Mouse (Mus musculus) CD4-positive helper T cell, adult 2 months (primary cell): ENCODE data around the gene Cept1.

Source experiments
- DNase-seq: peaks from one replicate; pipeline ENCODE4 v3.0.0-alpha.2; 2012; ENCODE audit warnings: low read depth, missing footprints, low spot score

Gene Cept1

GRCm38 (mm10) chr3:106494417-106494950, 53.1 kb downstream of the Cept1 start:
- DNase-seq, result no peak

GRCm38 (mm10) chr3:106493882-106494281, 53.7 kb downstream of the Cept1 start:
- DNase-seq, result no peak

GRCm38 (mm10) chr3:106493202-106493601, 54.4 kb downstream of the Cept1 start:
- DNase-seq, result peak; percentile 58

DNA sequence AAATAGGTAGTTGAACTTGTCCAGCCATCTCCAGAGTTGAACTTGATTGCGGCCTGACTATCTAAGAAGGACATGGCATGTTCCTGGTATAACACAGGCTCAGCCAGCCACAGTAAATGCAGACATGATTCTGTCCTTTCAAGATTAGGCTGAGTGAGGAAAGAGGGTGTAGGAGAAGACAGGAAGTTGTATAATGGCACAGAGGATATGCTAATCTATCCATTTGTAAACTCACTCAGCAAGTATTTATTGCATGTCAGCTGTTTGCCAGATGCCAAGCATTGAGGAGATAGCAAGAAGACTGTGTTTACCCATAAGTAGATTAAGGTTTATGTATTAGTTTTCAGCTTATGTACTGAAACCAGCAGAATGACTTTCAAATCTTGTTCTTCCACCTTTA, 54.9 kb downstream of the Cept1 start:
- DNase-seq, result peak; percentile 35

DNA sequence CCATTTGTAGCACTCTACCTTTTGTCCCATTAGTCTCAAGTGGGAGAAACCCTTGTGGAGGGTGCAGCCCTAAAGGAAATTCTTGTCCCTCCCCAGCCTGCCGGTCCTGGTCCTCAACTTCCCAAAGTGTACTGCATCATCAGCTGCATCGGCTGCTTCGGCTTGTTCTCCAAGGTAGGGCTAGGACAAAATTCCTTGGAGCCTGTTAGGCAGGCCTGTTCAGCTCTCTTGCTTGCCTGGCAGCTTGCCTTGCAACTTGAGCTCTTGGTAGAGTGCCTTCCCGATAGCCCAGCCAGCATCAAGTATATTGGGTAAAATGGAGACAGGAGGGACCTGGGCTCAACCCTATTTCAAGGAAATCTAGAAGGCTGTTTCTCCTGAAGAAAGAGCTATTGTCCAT, 57.4 kb downstream of the Cept1 start:
- DNase-seq, result no peak

DNA sequence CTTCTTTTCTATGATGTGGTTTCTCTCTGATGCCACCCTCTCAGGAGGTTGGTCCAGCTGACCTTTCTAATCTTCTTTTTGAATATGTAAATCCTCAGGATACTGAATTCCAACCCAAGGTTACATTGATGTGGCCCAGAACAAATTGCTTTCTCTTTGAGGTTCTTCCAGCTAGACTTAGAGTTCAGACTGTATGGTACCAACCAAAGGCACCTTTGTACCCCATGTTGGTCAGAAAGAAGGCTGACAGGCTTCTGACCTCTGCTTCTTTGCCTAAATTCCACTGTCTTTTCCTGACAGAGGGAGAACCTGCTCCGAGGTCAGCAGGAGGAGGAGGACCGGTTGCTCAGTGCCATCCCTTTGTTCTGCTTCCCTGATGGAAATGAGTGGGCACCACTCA, 60.1 kb downstream of the Cept1 start:
- DNase-seq, result peak; percentile 41

GRCm38 (mm10) chr3:106485810-106486209, 61.8 kb downstream of the Cept1 start:
- peak; percentile 87 for DNase-seq

- peak; percentile 36 for DNase-seq
Observed at GRCm38 (mm10) chr3:106484861-106485260, 62.7 kb downstream of the Cept1 start.

GRCm38 (mm10) chr3:106483796-106484405, 63.7 kb downstream of the Cept1 start:
- peak; percentile 85 for DNase-seq

DNA sequence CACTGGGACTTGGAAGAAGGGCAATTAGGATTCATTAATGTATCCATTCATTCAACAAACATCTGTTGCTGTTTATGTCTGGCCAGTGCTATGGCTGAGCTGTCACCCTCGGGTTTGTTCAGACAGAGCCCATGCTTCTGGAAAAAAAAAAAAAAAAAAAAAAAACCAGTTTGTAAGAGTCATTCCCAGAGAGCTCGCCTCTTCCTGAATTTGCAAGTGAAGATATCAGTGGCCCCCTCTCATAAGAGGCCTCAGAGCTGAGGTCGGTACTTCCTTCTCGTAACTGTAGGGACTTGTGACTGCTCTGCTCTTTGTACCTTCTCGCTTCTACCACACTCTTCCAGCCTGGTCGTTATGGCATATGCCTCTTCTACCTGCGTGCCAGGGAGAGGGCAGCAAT, 64.3 kb downstream of the Cept1 start:
- DNase-seq, result no peak

GRCm38 (mm10) chr3:106482281-106483081, 65.1 kb downstream of the Cept1 start, which contains the start of gene Dennd2d:
Gene Dennd2d (plus strand): TSS chr3:106482405.
- DNase-seq, result peak; percentile 79

- no peak for DNase-seq
Observed at GRCm38 (mm10) chr3:106476863-106477262, 70.7 kb downstream of the Cept1 start.

DNA sequence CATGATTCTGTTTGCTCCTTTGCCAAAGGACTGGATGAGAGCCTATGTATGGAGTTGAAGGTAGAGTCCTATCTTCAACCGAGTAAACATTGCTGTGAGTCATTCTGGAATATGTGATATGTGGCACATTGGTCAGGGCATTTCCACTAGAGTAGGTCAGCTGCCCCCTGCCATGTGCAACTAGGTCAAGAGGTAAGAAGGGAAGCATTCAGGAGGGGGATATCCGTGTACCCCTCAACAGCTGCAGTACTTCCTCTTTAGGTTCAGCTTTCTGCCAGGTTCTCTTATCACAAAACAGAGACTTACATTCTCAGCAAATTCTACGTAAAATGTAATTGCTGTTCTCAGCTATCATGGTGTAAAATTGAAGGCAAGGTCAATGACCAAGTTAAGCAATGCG, 73.4 kb downstream of the Cept1 start:
- no peak for DNase-seq

DNA sequence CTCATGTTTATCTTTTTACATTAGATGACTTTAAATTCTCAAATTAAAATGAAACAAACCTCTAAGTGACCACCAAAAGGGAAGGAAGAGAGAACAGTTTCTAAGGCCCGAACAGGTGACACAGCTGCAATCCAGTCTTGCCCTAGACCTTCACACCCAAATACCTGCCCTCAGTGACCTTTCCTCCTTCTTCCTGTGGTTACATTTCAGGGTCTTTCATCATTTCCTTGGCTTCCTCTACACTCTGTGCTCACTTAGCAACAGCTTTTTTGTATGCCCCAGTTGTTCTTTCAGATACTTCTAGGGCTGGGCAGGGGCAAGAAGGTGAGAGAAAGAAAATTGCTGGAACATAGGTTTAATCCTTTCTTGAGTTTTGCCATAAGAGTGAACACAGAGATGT, 82.9 kb downstream of the Cept1 start:
- DNase-seq, result peak; percentile 64

DNA sequence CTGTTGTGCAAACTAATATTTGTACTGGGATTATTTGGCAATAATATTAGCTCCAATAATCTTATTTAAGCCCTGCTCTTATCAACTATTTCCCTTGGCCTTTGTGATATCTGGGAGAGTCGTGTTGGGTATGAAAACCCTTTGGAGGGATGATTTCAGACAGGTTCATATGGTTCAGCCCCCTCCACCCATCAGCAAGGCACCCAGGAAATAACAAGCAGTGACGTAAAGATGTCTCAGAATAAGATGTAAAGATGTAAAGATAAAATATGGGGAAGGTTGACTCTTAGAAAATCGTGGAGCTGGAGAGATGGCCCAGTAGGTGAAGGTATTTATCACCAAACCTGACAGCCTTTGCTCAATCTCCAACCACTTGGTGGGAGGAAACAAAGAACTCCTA, 85.1 kb downstream of the Cept1 start:
- peak; percentile 86 for DNase-seq

GRCm38 (mm10) chr3:106462059-106462470, 85.5 kb downstream of the Cept1 start:
- peak; percentile 89 for DNase-seq

GRCm38 (mm10) chr3:106457298-106457869, 90.2 kb downstream of the Cept1 start:
- no peak for DNase-seq

DNA sequence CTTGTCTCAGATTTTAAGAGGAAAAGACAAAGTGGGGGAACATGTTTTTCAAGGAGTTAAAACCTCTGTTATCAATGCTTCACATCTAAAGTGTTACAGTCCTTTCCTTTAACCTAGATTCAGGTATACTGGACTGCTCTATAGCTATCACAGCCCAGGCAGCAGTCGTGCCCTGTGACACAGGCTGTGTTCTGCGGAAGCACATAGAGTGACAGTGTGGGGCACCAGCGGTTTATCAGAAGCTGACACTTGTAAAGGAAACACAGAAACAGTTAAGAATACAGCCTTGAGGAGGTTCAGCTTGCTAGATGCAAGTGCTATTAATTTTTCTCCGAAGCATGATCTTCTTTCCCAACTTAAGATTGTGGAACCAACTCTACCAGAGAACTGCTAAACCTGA, 95.0 kb downstream of the Cept1 start:
- peak; percentile 59 for DNase-seq
